Mouse (Mus musculus) spleen, postnatal 4 days (tissue): ENCODE data around the gene Wnt9a.
"Not testable (repeated sequence)": the region's sequence is repeated elsewhere in the genome, so short reads cannot be mapped to it uniquely, and the experiment has no call there.

ENCODE experiments used
- DNase-seq, 2 experiments: peaks; one replicate each; pipeline ENCODE4 v3.0.0; 2022; ENCODE audit warnings: low spot score in 2 of 2

The Wnt9a gene

DNA sequence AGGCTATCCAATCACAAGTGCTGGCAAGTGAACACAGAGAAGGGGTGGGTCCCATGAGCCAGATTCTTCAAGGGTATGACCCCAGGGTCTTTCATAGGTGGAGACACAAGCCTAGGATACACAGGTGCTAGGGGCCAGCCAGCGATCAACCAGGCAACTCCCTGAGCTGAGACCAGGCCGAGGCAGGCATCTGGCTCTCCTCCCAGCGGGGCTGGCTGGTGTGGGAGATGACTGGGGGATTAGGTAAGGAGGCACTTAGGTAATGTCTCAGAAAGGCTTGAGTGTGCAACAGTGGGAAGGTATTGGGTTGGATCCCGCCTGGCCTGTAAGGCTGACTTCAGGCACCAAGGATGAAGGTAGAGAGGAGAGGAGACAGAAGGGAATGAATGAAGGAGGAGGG, 28.4 kb downstream of the Wnt9a start:
- DNase-seq: no peak

DNA sequence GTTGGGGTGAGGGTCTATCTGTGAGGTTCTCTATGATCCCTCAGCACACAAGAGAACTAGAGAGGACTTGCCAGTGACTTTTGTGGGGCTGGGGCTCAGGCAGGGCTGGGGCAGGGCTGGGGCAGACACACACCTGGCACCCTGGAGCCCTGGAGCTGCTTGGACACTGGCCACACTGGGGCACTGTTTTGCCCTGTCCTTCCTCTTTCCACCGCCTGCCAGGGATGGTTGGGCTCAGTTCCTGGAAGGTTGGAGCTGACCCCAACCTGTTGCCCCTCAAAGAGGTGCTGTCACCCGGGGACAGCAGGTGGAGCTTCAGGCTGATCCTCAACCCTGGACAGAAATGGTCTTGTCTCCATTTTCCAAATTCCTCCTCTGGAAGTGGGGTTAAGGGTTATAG, 29.2 kb downstream of the Wnt9a start:
- no peak for DNase-seq

DNA sequence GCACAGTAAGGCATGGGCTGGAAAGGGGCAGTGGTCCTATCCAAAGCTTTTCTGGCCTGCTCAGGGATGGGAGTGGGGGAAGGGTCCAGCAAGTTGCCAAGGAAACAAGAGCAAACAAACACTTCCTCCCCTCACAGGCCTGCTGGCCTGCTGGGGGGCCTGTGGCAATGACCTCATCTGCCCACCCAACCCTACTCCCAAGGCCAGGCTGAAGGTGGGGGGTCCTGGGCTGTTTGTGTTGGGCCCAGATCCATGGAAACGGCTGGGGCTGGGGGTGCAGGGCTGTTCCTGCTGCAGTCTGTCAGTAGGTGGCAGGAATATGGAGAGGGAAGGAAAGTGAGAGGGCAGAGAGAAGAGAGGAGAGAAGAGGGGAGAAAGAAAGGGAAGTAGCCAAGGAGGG, 29.7 kb downstream of the Wnt9a start:
- no peak for DNase-seq

DNA sequence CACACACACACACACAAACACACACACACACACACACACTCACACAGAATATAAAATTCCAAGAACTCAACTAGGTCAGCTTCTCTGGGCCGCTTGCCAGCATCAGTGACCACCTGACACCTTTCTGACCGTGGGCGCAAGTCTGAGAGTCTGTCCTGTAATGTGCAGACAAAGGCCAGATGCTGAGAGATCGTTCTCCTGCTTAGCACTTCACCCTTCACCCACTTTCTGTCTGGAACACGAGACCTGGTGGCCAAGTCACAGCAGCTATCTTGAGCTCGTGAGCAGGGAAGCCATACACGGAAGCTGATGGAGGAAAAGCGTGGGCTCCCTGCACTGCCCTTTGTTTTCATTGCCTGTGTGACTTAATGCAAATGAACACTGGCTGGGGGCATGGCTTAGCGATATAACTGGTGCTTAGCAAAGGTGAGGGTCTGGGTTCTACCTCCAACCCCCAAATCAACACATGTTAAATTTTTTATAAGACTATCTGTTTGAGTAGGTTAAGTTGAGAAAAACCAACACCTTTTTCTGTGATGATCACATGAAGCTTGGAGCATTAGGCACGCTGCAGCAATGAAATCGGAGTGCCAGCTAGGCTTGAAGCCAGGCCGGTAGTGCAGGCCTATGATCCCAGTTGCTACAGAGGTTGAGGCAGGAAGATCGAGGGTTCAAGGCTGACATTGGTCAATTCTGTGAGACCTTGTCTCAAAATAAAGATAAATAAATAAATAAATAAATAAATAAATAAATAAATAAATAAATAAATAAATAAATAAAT, 31.4 kb downstream of the Wnt9a start:
- DNase-seq: no peak

DNA sequence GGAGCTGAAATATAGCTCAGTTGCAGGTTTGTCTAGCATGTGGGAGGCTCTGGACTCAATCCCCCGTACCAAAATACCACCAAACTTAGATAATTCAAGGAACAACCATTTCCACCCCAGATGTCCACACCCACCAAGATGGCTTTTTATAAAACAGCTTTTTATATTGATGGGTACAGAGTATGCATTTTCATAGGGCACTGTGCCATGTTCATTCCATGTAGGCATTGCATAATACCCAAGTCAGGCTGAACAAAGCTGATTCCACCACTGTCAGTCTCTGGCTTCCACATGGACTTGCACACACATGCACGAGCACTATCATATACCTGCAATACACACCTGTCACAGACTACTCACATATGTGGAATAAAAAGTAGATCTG, 32.0 kb downstream of the Wnt9a start:
- DNase-seq: no peak

DNA sequence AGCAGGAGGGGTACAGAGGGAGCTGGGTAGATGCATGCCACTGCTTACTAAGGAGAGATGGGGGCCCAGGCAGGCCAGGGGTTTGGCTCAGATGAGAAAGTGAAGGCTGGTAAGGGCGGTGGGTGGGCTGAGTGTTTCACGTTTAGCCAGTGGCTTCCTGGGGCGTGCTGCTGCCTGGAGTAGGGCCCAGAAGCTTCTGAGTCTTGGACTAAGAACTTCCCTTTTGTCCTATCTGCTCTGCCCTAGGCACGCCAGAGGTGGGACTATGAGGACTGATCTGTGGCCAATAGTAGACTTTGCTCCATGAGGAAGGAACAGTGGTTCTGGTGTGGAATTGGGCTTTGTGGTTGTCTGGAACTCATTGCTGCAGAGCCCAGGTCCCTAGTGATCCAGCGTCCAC, 36.2 kb downstream of the Wnt9a start:
- DNase-seq: no peak

DNA sequence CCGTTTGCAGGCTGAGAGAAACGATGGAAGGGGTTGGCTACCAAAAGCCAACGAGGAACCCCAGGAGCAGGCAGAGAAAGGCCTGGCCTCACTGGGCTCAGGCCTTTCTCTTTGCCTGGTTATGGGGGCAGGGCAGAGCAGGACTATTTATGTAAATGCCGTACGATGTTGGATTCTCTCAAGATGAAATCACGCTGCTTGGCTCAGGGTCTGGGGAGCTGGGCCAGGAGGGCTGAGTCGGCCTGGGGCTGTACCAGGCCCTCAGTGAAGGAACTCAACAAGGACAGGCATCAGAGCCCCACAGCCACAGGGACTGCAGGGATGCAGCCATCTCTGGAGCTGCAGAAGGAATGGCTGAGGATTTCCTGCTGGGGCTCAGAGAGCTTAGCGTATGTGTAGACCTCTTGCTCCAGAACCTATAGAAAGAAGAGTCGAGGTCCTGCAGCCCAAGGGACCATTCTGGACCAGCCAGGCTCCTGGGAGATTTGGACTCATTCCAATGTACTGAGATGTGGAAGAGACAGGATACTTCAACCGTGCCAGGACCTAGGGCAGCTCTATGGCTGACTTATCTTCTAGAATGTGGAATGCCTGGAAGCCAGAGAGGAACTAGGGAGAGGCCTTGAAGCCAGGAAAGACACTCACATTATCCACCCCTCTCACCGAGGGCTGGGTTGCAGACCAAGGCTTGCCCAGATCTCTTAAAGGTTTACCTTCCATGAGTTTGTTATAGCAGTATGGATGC, 39.6 kb downstream of the Wnt9a start:
- no peak for DNase-seq

DNA sequence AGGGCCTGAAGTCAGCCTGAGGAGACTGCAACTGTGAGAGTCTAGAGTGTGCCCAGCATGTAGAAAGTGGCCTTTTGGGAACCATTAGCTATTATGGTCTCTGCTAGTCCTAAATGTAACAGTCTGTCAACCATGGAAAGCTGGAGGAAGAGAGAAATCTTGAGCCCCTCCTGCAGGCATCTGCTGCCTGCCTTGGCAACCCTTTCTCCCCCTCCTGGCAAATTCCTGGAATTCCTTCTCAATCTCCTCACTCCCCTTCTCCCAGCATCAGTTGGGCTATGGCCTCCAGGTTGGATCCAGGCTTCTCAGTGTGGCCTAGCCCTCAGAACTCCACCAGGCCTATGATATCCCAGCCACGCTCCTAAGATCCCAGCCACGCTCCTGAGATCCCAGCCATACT, 43.6 kb downstream of the Wnt9a start:
- no peak for DNase-seq

DNA sequence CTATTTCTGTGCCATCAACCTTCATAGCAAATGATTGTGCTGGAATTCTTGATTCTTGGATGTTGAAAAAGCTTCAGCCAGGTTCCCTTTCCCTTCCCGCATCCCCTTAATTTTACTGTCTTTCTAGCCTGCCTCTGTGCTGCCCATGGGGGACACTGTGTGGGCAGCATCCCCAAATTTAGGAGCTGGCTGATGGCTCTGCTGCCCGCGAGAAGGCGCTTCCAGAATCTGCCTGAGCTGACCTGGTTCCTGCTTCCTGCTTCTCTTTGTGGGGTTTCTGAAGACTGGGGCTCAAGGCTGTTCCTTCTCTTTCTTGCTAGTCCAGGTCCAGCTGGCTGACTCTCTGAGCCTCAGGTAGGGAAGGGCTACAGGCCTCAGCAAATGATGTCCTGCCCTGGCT, 48.1 kb downstream of the Wnt9a start:
- no peak for DNase-seq

DNA sequence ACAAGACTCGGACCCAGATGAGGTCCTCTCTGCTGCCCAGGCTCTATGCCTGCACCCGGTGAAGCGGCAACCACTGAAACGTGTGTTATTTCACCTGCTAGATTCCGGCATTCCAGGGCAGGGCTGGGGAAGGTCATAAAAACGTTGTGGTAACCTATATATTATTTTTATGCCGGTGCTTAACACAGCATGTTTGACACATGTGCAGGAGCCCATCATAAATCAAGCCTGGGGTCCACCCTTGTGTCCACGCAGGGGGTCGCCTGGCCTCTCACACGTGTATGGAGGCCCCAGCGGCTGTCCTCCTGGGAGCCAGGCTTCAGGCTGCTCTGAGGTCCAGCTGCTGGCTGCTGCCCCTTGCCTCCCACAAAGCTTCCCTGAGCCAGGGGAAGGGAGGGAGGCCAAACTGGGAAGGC, 50.2 kb downstream of the Wnt9a start:
- no peak for DNase-seq

DNA sequence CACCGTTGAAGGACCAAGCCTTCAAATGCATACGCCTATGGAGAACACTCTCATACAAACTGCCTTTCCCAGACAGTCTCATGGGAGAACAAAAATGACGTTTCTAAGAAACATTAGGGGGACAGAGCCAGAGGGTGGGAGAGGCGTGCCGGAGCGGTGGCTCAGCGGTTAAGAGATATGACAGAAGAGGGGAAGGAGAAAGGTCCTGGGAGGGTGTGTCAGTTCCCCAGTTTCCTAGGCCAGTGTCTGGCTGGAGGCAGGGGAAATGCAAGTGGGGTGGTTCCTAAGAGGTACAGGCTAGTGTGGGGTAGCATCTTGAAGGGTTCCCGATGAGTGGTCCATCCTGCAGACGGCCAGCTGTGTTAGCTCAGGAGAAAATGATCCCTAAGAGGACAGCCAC, 54.6 kb downstream of the Wnt9a start:
- no peak for DNase-seq

DNA sequence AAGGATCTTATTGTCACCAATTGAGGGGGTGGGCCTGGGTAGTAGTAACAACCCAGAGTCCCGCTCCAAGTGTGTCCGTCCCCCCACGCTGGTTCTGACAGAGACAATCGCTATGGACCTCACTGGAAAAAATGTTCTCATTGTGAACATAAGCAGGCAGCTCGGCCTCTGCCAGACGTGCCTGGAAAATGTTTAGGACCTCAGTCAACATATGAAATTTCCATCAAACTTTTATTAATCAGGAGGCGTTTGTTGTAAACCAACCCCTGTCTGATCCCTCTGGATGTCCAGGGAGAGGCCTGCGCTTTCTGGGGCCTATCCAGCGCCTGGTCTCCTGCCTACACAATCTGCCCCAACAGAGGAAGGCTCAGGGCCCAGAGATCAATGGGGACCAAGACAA, 57.3 kb downstream of the Wnt9a start:
- DNase-seq: no peak

DNA sequence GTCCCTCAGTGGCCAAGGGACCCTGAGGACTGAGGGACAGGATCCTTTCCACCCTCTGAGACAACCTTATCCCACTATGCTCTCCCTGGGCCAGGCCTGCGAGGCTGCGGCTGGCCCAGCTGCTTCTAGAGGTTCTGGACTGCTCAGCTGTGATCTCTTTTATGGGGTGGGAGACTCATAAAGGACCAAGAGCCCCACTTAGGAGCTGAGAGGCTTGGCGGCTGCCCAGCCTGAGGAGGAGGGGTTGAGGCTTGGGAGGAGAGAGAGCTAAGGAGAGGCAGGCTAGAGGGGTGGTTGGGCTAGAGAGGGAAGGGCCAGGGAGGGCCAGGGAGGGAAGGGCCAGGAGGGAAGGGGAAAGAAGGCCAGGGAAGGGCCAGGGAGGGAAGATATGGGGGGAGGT, 57.7 kb downstream of the Wnt9a start:
- no peak for DNase-seq

DNA sequence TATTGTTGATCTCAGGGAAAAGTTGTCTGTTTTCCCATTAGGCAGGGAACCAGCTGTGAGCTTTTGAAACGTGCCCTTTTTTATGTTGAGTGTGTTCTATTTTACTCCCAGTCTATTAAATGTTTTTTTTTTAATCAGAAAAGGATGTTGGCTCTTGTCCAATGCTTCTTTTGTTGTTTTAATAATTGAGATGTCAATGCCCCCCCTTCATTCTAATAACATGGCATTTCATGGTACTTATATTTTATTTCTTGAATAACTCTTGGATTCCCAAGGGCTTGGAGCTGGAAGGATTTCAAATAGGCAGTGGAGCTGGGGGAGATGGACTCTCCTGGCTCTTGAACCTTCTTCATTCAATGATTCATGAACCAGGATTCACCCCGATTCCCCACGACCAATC, 59.3 kb downstream of the Wnt9a start:
- no peak for DNase-seq

DNA sequence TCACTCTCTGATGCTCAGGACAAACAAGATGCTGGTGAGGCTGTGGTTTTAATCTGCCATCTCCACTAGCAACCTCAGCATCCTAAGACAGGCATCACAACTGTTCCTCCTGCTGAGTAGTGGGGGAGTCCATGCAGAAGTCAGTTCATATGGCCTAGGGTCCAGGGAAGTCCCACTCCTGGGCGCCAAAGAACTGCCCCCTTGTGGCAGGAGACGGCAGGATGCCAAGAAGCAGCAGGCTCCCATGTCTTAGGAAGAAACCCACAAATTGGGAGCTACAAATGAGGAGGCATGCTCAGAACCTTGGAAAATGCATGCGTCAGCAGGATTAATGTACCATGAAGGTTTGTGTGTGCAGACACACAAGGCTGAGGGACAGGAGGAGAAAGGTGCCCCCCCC, 59.9 kb downstream of the Wnt9a start:
- DNase-seq: no peak

DNA sequence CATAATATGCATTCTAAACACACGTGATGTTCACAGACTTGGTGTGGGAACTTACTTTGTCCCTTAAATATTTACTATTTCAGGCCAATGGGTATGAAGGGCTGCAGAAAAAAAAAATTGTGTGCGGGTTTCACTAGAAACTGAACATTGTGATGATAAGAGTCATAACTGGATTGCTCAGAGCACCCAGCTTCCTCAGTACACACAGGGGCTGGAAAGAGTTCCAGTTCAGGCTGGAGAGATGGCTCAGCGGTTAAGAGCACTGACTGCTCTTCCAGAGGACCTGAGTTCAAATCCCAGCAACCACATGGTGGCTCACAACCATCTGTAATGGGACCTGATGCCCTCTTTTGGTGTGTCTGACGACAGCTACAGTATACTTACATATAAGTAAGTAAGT, 61.2 kb downstream of the Wnt9a start:
- DNase-seq: not testable (repeated sequence)

DNA sequence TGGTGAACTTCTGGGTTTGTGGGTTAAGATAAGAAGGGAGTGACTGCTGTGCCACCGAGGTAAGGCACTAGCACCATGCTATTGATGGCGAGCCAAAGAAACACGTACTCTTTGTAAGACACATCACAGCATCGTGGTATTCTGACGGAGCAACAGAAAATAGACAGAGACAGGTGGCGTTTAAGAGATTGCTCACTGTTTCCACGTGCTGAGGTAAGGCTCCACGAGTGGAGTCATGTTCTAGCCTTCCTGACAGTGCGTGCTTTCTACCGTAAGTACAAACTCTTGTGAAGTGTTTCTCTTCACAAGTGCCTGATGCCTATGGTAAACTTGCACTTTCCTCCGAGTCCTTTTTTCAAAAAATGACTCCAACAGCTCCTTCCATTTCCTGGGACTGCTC, 63.1 kb downstream of the Wnt9a start:
- no peak for DNase-seq

DNA sequence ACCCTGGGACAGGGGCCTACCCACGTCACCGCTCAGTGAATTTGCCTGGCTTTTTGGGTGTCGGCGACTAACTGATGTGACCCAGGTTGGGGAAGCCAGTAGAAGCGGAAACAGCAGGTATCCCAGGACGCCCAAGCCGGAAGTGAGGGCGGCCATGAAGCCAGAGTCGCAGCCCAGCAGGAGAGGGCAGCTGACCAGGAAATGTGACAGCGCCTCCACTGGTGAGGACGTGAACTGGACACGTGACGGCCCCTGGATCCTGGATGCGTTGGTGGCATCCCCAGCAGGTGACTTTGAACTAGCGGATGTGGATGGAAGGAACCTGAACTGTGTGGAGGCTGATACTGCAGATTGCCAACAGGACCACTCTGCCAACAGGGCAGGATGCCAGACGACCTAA, 68.7 kb downstream of the Wnt9a start, which contains the start of gene Prss38:
Prss38 (minus strand) TSS at position 183 of the 400 bp plus-strand sequence.
- DNase-seq: no peak

DNA sequence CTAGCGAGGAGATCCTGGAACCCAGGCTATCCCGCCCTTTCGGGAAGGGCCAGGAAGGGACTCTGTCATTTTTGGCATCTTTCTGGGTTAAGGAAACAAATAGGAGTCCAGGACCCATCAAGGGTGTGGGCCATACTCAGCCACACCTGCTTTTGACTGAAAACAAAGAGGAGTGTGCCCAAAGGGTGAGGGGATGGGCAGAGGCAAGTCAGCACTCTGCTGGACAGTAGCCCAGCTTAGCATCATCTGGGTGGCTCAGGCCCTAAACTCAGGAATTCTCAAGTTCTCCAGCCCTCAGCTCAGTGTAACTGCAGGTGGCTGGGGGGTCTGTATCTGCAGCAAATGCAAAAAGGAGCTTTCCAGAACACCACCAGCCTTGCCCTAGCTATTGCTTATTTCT, 71.3 kb downstream of the Wnt9a start:
- no peak for DNase-seq

DNA sequence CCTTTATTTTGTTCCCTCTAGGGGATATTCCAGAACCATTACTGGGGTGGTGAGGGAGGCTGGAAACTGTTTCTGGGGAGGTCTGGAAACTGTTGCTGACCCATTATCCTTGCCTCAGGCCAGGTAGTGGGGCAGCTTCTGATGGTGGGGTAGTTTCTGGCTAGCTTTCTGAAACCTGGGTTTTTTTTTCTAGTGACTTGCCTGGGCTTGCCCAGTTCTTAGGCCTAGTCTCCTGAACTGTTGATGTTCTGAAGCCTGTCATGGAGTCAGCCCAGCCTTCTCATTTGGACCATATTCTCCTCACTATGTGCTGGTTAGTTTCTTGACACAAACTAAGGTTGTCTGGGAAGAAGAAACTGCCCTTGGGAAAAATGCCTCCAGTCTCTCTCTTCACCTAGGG, 72.8 kb downstream of the Wnt9a start:
- no peak for DNase-seq
